Mouse (Mus musculus): ENCODE data around the gene Grin2a. TPM values are rescaled to one million over a fixed set of nuclear protein-coding genes. Genes with fewer than 3 reads are reported as not detected.

Gene Grin2a
- total RNA-seq, 2 experiments from 2014 or later: 167 to 190 TPM

DNA sequence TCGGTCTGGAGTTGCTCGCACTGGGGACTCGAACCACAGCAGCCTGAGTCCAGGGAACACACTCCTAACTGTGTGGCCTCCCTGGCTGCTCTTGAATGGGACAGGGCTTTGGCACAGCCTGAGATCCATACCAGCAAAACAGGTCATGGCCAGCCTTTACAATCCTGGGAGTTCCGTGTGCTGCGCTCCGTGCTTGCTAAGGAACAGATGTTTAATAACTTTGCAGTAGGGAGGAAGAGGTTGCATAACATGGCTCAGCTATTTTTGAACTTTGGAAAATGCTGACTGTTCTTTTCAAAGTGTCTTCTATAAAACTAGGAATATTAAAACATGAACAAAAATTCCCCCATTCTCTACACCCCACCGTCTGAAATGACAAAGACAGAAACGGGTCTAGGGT lies 238.5 kb downstream of the Grin2a start:
- DNase-seq (ENCODE audit: low spot score in 2 of 2): no peak

DNA sequence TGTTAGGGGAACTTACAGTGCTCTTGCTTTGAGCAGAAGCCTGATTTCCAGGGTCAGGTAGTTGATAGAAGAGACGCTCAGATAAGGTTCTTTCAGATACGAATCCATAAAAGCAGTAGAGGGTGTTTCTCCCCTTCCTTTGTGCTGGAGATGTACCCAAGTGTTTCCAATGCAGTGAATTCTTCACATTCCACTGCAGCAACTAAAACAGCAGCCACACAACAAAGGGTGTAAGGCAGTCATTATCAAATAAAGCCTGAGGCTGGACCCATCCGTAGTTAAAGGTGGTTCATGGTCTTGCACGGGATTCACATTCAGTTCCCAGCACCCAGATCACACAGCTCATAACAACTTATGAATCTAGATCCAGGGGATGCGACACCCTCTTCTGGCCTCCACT lies 241.3 kb downstream of the Grin2a start:
- DNase-seq (ENCODE audit: low spot score in 2 of 2): no peak

DNA sequence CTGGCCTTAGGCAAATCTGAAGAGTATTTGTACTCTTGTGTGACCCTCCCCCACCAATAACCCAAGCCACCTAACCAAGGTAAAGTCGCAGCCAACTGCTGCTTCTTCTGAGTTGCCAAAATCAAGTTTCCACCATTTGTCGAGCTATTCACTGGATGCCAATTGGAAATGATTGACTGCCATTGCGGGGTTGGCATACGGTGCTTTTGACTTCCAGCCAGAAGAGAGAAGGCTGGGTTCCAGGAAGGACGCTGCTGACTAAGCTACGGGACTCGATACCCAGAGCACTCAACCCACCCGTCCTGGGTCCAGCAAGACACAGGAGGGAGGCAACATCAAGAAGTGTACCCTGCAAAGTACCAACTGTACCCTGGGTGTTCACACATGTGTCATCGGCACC lies 242.3 kb downstream of the Grin2a start:
- peak; percentile 73 to 78 for DNase-seq (ENCODE audit: low spot score in 2 of 2)

DNA sequence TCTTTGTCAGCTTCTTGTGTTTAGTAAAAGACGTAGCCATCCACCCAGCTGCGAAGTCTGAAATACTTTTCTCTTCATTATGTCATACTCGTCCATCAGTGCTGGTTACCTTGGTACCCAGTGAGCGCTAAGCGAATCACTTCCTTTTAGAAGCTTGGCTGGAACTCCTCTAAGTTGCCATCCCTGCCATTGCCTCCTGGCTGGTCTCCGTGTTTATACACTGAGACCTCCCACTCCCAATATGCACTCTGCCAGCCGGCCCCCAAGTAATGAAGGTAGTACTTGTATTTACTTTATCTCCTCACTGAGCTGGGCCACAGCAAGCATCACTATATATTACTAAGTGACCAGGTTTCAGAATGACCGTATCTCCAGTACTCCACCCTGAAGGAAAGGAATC lies 242.8 kb downstream of the Grin2a start:
- DNase-seq (ENCODE audit: low spot score in 2 of 2): peak in 1 of 2 experiments; percentile 43

DNA sequence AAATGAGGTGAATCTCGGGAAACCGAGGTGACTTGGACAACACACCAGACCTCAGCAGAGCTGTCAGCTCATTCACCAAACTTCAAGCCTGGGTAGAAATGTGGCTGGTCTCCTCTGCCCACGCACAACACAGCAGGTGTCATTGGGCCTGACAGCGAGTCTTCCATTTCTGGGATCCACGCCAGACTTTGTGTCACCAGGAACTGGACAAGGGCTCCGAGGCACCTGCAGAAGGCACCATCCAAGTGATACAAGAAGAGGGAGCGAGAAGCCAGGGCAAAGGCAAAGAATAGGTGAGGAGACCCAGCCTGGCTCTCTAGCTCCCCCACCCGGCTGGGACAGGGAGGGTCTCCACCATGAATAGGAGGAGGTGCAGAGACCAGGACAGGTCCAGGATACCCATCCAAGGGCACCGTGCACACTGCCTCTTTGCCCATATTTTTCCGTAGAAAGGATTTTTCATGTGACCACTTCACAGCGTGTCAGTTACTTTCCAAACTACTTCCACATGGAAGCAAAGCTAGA lies 244.3 kb downstream of the Grin2a start:
- peak; percentile 33 to 36 for DNase-seq (ENCODE audit: low spot score in 2 of 2)

DNA sequence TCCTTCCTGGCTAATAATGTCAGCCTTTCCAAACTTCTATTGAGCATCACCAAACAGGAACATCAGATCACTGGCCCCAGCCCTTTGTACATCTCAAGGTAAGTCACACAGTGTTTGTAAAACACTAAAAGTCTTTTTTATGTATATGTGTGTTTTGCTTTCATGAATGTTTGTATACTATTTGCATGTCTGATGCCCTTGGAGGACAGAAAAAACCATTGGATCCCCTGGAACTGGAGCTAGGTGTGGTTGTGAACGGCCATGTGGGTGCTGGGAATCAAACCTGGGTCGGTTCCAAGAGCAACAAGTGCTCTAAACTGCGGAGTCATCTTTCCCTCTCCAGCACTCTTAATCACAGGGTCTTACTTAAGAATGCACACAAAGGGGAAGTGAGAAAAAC lies 245.7 kb downstream of the Grin2a start:
- DNase-seq (ENCODE audit: low spot score in 2 of 2): no peak

DNA sequence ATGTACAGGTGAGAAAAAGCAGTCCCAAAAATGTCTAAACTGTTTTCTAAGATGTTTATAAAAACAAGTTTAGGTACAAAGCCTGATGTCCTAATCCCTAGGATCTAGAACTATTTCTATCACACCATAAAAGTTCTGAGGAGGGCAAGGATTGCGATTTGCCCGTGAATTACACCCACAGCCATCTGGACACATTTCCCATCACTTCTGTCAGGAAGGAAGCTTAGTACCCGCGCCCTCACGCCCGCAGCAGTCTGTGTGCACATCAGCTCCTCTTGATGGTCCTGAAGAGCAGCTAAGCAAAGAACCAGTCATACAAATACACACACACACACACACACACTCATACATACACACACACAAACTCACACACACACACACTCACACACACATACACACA lies 252.9 kb downstream of the Grin2a start:
- DNase-seq (ENCODE audit: low spot score in 2 of 2): no peak

DNA sequence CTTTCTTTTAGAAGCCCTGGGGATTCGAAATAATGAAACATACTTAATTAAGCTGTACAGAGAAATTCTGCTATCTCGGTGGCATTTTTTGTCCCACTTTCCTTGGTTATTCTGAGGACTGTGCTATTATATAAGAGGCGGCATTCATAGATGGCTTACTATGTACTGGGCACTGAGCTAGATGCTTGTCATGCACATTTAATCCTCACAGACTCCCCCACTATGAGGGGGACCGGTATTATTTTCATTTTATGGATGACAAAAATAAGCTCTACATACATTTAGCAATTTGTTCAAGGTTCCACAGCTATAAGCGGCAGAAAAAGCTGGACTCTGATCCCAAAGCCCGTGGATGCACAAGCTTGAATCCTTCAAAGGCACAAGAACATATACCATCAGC lies 256.7 kb downstream of the Grin2a start:
- no peak for DNase-seq (ENCODE audit: low spot score in 2 of 2)

DNA sequence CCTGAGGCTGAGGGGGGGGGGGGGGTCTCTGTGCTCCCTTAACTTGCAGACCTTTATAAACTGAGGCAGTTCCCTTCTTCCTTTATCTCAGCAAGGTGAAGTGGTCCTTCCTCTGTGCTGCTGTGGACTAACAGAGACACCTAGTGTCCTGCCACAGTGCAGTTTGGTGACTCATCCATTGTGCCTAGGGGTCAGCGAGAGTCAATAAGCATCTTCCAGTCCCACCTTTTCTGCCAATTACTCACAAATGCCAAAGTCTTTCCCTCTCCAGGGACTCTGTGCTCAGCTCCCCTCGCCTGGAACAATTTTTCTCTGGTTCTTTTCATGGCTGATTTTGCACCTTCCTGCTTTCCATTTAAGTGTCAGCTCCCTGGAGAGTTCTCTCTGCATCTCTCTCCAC lies 258.2 kb downstream of the Grin2a start:
- no peak for DNase-seq (ENCODE audit: low spot score in 2 of 2)

DNA sequence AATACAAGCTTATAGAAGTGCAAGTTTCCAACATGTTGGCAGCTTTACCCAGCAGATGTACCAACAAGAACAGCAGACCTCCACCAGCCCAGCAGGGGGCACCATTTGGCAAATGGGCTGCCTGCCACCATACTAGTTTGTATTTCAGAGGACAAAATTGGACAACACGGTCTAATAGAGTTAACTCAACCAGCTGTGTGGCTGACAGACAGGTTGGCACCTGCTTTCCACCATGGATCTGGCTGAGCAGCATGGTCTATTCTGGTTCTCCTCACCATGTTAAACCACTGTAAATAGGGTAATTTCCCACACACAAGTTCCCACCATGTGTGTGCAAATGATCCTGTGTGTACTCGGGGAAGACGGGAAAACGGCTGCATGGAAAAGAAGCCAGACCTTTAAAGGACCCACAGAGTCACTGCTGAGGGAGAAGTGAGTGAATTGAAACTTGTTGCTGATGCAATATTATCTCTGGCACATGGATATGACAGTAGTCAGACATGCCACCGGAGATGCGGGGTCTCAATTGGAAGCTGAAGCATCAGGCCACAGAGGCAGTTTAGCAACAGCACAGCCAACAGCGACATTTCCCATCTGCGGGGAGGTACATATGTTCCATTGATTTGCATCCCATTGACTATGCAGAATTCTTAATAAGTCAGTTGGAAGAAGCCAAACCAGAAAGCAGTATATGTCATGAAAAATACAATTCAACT lies 259.8 kb downstream of the Grin2a start:
- peak; percentile 65 to 77 for DNase-seq (ENCODE audit: low spot score in 2 of 2)

DNA sequence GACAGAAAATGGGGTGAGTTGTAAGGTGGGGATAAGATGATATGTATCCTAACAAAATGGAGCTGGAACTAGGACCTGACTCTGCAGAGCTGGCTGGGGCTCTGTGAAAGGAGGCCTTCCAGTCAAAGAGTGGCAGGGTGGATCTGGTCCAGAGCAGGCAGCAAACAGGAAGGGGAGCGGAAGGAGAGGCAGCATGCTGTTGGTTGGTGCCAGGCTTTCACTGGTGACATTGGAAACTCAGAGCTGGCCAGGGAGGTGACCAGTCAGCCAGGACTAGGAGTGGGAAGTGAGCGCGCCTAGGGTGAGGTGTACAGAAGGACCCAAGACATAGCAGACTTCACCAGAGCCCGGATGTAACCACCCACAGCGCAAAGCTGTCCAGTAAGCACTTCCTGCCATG lies 267.8 kb downstream of the Grin2a start:
- no peak for DNase-seq (ENCODE audit: low spot score in 2 of 2)

DNA sequence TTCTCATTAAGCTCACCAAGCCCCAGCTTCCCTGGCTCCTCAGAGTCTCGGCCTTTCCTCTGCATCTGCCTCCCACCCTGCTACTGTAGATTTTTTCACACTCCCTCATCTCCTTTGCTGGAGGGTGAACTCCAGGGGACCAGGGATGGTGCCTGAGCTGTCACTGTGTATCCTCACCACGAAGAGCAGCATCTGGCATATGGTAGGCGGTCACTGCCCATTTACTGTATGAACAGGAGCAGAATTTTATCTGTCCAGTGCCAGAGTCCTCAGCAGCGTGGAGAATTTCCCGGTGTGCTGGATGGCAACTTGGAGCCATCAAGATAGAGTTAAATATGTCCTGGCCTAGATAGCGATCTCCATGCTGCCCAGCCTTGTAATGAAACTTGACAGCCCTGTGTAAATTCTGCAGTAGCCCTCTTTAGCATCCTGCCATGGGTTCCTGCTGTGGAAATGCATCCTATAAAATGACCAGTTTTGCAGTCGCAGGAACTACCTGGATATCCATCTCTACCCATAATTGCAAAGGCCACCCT lies 269.7 kb downstream of the Grin2a start:
- DNase-seq (ENCODE audit: low spot score in 2 of 2): no peak

DNA sequence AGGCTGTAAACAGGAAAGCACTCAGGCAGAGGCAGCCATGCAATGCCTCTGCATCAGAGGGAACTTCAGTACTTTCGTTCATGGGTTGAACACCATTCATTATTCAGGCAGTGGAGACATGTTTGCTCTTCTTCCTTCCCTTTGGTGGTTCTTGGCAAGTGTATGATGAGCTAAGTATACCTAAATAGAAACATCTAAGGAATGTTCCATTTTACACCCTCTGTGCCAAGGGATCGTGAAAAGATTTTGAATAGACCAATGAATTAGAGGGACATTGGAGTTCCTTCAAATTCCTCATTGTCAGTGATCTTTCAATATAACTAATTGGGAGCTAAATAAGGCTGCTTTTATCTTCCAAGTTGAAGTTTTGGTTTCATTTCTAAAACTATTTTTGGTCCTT lies 284.0 kb downstream of the Grin2a start:
- no peak for DNase-seq (ENCODE audit: low spot score in 2 of 2)

DNA sequence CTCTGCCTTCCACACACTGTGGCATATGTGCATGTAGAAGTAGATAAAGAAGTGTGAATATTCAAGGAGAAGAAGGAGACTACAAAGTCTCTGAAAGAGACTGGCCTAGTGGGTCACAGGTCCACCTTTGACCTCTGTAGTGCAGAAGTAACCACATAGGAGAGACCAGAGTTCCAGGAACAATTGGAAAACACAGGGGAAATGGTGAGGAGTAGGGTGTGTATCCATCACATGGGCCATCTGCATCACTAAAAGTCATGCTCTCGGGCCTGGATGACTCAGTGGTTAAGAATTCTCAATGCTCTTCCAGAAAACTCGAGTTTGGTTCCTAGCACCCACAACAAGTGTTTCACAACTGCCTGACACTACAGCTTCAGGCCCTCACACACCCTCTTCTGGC lies 285.4 kb downstream of the Grin2a start:
- DNase-seq (ENCODE audit: low spot score in 2 of 2): no peak

DNA sequence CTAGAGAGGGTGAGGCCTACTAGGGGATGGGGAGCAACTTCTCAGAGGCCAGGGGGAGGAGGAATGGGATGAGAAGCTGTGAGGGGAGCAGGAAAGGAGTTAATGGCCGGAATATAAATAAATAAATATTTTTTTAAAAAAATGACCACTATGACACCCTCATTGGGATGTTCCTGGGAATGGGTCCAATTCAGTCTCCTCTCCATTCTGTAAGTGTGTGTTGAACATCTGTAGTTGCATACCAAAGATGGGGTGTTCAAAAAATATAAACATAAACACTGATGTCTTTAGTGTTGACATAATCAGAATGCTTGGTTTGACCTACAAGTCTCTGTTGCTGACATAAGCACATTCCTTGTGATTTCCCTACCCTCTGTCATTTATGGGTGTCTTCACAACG lies 298.2 kb downstream of the Grin2a start:
- DNase-seq (ENCODE audit: low spot score in 2 of 2): no peak

DNA sequence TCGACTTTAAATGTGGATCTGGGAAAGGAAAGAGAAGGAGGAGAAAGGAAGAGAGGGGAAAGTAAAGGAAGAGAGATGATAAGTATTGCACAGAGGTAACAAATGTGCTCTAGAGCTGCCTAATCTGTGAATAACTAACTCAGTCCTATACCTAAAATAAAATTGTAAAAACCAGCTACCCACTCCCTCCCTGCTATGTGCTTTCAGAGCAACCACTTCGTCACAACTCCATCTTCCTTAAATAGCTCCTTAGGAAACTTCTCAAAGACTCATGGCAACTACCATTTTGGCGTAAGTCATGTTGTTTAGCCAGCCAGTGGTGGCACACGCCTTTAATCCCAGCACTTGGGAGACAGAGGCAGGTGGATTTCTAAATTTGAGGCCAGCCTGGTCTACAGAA lies 301.3 kb downstream of the Grin2a start:
- DNase-seq (ENCODE audit: low spot score in 2 of 2): no peak

DNA sequence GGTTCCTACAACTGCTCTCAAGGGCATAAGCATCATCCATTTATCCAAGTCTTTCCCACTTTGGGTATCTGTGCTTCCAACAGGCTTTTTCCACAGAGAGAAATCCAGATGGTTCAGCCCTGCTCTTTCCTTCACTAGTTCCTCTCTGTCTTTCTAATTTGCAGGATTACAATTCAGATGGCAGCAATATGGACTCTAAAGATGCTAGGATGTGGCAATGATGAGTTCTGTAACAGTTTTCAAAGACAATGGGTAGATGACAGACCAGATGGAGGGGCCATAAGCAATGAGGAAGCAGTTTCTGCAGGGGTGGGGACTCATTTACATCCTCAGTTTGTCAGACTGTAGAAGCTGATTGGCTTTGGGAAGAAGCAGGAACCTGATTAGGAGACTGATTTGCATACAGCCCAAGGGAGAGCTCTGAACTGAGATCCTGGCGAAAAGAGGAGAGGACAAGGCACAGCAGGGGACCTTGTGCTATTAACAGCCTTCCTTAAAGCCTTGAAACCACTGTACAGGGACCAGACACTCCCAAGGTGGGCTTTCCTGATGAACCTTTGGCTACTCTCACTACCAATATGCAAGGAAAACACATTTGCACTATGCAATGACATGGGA lies 306.7 kb downstream of the Grin2a start:
- DNase-seq (ENCODE audit: low spot score in 2 of 2): no peak

DNA sequence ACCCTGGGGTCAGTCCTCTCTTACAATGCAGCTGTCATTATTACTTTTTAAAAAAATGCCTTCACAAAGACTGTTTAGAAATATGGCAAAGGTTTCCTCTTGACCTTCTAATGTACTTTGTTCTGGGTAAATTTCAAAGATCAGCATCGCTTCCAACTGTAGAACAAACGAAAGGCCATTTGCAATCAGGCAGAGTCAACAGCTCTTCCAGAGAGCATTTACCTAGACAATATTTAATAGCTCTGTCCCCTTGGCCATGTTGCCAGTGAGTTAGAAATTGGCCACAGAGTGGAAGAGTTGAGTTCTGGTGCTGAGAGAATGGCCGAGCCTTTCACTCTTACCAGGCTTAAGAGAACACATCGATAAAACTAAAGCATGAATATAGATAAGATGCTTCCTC lies 314.8 kb downstream of the Grin2a start:
- no peak for DNase-seq (ENCODE audit: low spot score in 2 of 2)

DNA sequence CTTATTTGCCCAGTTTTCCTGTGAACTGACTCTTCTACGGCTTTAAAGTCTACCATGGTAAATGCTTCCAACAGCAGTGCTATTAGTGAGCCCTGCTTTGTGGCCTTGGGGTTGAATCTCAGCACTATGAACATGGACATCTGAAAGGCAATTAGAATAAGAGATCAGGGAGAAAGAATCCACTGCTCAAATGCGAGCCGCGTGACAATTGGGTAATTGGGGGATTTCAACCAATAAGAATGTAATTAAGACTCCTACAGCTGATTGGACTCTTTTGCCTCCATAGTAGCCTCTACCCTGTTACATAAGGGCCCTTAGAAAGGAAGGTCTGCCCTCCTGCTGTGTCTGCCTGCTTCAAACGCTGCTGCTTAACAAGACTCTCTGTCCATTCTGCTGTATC lies 315.4 kb downstream of the Grin2a start:
- no peak for DNase-seq (ENCODE audit: low spot score in 2 of 2)

DNA sequence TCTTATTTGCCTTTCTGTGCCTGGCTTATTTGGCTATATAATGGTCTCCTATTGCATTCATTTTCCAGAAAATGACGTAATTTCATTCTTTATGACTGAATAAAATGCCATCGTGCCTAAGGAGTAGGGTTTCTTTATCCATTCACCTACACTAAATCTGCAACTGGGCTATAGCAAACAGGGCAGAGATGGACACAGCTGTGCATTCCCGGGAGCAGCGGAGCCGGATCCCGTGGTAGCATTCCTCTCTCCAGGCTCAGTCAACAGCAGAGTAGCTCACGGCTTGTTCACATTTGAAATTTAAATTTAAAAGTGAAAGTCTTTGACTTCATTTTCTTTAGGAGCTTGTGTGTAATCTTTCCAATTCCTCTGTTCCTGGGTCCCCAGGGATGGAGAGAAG lies 316.6 kb downstream of the Grin2a start:
- DNase-seq (ENCODE audit: low spot score in 2 of 2): no peak

DNA sequence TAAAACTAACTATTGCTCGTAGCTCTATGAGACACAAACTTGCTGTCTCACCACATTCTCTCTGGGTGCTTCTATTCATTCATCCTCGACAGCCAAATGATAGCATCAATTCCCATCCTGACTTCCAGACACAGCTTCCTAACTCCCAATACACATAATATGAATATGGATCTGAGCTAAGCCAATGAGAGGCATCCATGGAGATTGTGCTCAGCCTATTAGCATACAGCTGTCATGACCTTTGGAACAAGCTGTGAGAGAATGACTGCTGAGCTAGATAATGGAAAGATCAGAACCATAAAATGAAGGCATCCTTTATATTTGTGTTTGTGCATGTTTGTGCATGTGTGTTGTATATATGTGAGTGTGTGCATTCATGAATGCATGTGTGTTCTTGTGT lies 323.0 kb downstream of the Grin2a start:
- no peak for DNase-seq (ENCODE audit: low spot score in 2 of 2)

DNA sequence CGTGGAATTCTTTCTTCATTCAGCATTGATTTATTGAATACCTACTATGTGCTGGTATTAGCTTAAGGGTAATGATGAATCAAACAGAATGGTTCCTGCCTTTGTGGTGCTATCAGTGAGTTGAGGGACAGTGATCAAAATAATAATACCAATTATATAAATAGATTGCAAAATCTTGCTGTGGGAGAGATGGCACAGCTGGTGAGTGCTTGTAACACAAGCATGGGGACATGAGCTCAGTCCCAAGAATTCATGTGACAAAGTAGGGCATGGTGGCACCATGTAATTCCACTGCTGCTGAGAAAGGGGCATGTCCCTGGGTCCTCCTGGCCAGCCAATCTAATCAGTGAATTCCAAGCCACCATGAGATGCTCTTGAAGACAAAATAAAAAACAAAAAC lies 324.1 kb downstream of the Grin2a start:
- DNase-seq (ENCODE audit: low spot score in 2 of 2): no peak

DNA sequence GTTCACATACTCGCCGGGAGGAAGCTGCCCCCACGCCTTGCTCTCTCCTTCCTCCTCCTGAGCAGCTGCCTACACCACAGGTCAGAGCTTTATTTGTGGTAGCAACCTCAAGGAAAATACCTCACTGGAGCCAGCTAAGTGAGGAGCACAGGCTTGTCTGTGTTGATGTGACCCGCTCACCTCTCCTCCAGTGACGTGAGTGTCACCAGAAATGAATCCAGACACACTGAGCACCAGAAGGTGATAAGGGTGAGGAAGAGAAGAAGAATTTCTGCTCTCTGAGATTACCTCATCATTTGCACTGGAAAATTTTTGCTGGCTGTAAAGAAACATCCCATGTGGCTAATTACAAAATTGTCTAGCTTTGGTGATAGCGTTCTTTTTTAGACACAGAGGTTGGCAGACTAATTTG lies 324.6 kb downstream of the Grin2a start:
- no peak for DNase-seq (ENCODE audit: low spot score in 2 of 2)

Measured in layer of hippocampus, postnatal 10 days (tissue).